In the genomic region with DNA sequence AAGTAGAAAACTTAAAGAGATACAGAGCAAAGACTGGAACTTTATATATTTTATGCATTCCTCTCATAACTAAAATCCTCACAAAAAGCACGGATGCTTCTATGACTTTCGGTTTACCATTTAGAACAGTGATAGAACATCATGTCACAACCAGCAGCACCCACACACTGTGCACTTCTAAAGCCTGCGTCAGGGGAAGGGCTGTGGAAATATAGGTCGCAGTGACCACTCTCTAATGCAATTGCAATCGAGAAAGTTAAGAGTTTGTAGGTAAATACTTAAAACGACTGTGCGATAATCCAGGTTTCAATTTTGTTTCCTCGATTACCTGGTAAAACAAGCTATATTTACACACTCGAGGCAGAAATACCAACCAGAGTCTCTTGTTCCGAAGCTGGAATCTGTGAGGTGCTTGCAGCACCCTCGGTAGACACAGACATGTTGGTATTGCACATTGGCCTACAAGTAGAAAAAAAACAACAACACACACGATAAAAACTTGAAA, we compare ENCODE assay signal across 8 mouse cellular contexts. TPM values are rescaled to one million over a fixed set of nuclear protein-coding genes. Genes with fewer than 3 reads are reported as not detected.
DNase-seq lines count a peak whose midpoint lies in the region; ATAC-seq lines count a peak whose summit lies in the region.

No protein-coding gene starts in this region.

- no peak for DNase-seq in heart, embryonic 10.5 days (ENCODE audit: low spot score)
- no peak for DNase-seq in heart, postnatal 25 days (ENCODE audit: low spot score)
- DNase-seq in MN1 (ENCODE audit: low spot score), result peak; percentile 51
- no peak for DNase-seq in hindbrain, embryonic 10.5 days (ENCODE audit: low spot score)
- DNase-seq in layer of hippocampus, adult 9-11 months, result no peak
- no peak for DNase-seq in urinary bladder, adult 2 months (ENCODE audit: low spot score)
- no peak for DNase-seq in right cerebral cortex, adult 18-20 months

- H3K4me1 ChIP-seq in heart, embryonic 10.5 days, result peaks cover 17% of the 10 kb centered on the region; the same call in 1 of the 2 replicates
- peaks cover 17% of the 10 kb centered on the region for H3K4me1 ChIP-seq in hindbrain, embryonic 10.5 days (replicated peaks)

- 48% methylated on average over 12 of the region's 12 CpGs for WGBS in heart, embryonic 10.5 days
- WGBS in hindbrain, embryonic 10.5 days, result 63% methylated on average over 12 of the region's 12 CpGs

- 0 out of 2 replicates have a peak, but pooled peaks have one; percentile 17 for ATAC-seq in megakaryocyte, adult 5-6 weeks (ENCODE audit: poor library complexity, severe bottlenecking)

- H3K27ac ChIP-seq in heart, embryonic 10.5 days, result peak overlapping the region; percentile 100
- H3K27ac ChIP-seq in hindbrain, embryonic 10.5 days, result peak overlapping the region; percentile 97

- no peaks in the 10 kb centered on the region for H3K9me3 ChIP-seq in heart, embryonic 10.5 days
- no peaks in the 10 kb centered on the region for H3K9me3 ChIP-seq in hindbrain, embryonic 10.5 days

- intact Hi-C loops in heart, postnatal 25 days (cut with DNase I), result no loop called here

- H3K36me3 ChIP-seq in heart, embryonic 10.5 days, result peaks cover 43% of the 10 kb centered on the region
- H3K36me3 ChIP-seq in hindbrain, embryonic 10.5 days, result peaks cover 50% of the 10 kb centered on the region

- H3K4me3 ChIP-seq in heart, embryonic 10.5 days, result peak overlapping the region; percentile 92
- peak overlapping the region; percentile 80 for H3K4me3 ChIP-seq in hindbrain, embryonic 10.5 days

- no peaks in the 10 kb centered on the region for H3K27me3 ChIP-seq in heart, embryonic 10.5 days (ENCODE audit: insufficient read depth, poor library complexity, severe bottlenecking)
- H3K27me3 ChIP-seq in hindbrain, embryonic 10.5 days (ENCODE audit: insufficient read depth, poor library complexity, severe bottlenecking), result no peaks in the 10 kb centered on the region

RNA-seq across cellular contexts. Expression of gene Mdm2, which starts 1.2 kb away (rescaled TPM):
- polyA plus RNA-seq in heart, embryonic 10.5 days (2016; fragmentation: Nextera tagmentation; extraction: Ambion mirVana), result 56.4 and 59.3 TPM in 2 replicates
- total RNA-seq in heart, postnatal 25 days (2021), result 10 to 100 TPM; 49.3 to 53.1 TPM
- polyA plus RNA-seq in hindbrain, embryonic 10.5 days (2016; fragmentation: Nextera tagmentation; extraction: Ambion mirVana), result 63.4 and 67.5 TPM in 2 replicates
- total RNA-seq in megakaryocyte, adult 5-6 weeks (2015), result 86.3 and 89.1 TPM in 2 replicates
- total RNA-seq in megakaryocyte, adult 5-6 weeks (2017), result 80.3 and 117 TPM in 2 replicates
- polyA plus RNA-seq in urinary bladder, adult 2 months (2012; rRNA removed), result 65.3 and 70.2 TPM in 2 replicates

RNA-seq across cellular contexts. Expression of gene Slc35e3, which starts 36.8 kb away (rescaled TPM):
- 10.5 and 14.9 TPM in 2 replicates for polyA plus RNA-seq in heart, embryonic 10.5 days (2016; fragmentation: Nextera tagmentation; extraction: Ambion mirVana)
- total RNA-seq in heart, postnatal 25 days (2021), result 1 to 10 TPM; 7.4 to 7.5 TPM
- 22.0 and 22.2 TPM in 2 replicates for polyA plus RNA-seq in hindbrain, embryonic 10.5 days (2016; fragmentation: Nextera tagmentation; extraction: Ambion mirVana)
- 4.2 and 5.3 TPM in 2 replicates for total RNA-seq in megakaryocyte, adult 5-6 weeks (2015)
- total RNA-seq in megakaryocyte, adult 5-6 weeks (2017), result 5.3 and 7.8 TPM in 2 replicates
- polyA plus RNA-seq in urinary bladder, adult 2 months (2012; rRNA removed), result 12.1 and 12.4 TPM in 2 replicates
